Mouse (Mus musculus) cerebellum, adult 2 months (tissue): Measurements from ENCODE around the gene Fam19a3.
"Not testable (repeated sequence)": the region's sequence is repeated elsewhere in the genome, so short reads cannot be mapped to it uniquely, and the experiment has no call there.

ENCODE experiments used
- CTCF ChIP-seq: fragments of 200-500 bp; IDR thresholded peaks from 2 replicates; pipeline ENCODE4 v1.5.1; 2011; ENCODE audit warnings: low read depth, mild to moderate bottlenecking, control low read depth, low read length, moderate library complexity, borderline replicate concordance; ENCODE audit not compliant: insufficient read depth
- POLR2A ChIP-seq: fragments of 200-500 bp; IDR thresholded peaks from 2 replicates; pipeline ENCODE4 v1.6.1; 2011; ENCODE audit warnings: low read length, control low read depth, borderline replicate concordance; ENCODE audit not compliant: insufficient read depth

GRCm38 (mm10) chr3:104813227-104813626, 31.6 kb upstream of the Fam19a3 start:
- TF ChIP-seq CTCF, POLR2A: not testable (repeated sequence)
